Mouse (Mus musculus): ENCODE data around the gene Cacna2d1.

Gene Cacna2d1

GRCm38 (mm10) chr5:16121334-16121733 is 186.8 kb downstream of the Cacna2d1 start:
- Histone ChIP-seq H3K4me1 (replicated peaks; ENCODE audit: low read depth, low read length) (no peaks in the 10 kb centered on the region), H3K9me3 (ENCODE audit: low read length) (no peaks in the 10 kb centered on the region), H3K4me3 (replicated peaks; ENCODE audit: low read length) (no peak overlapping the region), H3K27me3 (ENCODE audit: insufficient read depth, low read length) (no peaks in the 10 kb centered on the region), H3K36me3 (ENCODE audit: insufficient read depth, low read length) (no peaks in the 10 kb centered on the region)
- TF ChIP-seq POU5F1 (IDR thresholded peaks at IDR 0.05; ENCODE audit: borderline replicate concordance, low read length) = no peak
- no peak for TF ChIP-seq CTCF (conservative IDR thresholded peaks at IDR 0.05; ENCODE audit: low read length)
- no peak for TF ChIP-seq NANOG (IDR thresholded peaks at IDR 0.05; ENCODE audit: borderline replicate concordance, low read length)

GRCm38 (mm10) chr5:16122110-16122509 is 187.6 kb downstream of the Cacna2d1 start:
- H3K27me3 ChIP-seq (ENCODE audit: insufficient read depth, low read length) = no peaks in the 10 kb centered on the region
- no peaks in the 10 kb centered on the region for H3K36me3 ChIP-seq (ENCODE audit: insufficient read depth, low read length)
- H3K9me3 ChIP-seq (ENCODE audit: low read length) = no peaks in the 10 kb centered on the region
- no peak overlapping the region for H3K4me3 ChIP-seq (replicated peaks; ENCODE audit: low read length)
- H3K4me1 ChIP-seq (replicated peaks; ENCODE audit: low read depth, low read length) = no peaks in the 10 kb centered on the region
- TF ChIP-seq CTCF (conservative IDR thresholded peaks at IDR 0.05; ENCODE audit: low read length) (no peak), POU5F1 (IDR thresholded peaks at IDR 0.05; ENCODE audit: borderline replicate concordance, low read length) (no peak), NANOG (IDR thresholded peaks at IDR 0.05; ENCODE audit: borderline replicate concordance, low read length) (no peak)

- H3K4me1 ChIP-seq (replicated peaks; ENCODE audit: low read depth, low read length) = no peaks in the 10 kb centered on the region
- no peaks in the 10 kb centered on the region for H3K9me3 ChIP-seq (ENCODE audit: low read length)
- H3K36me3 ChIP-seq (ENCODE audit: insufficient read depth, low read length) = no peaks in the 10 kb centered on the region
- no peaks in the 10 kb centered on the region for H3K27me3 ChIP-seq (ENCODE audit: insufficient read depth, low read length)
- no peak for TF ChIP-seq POU5F1 (IDR thresholded peaks at IDR 0.05; ENCODE audit: borderline replicate concordance, low read length)
- no peak for TF ChIP-seq NANOG (IDR thresholded peaks at IDR 0.05; ENCODE audit: borderline replicate concordance, low read length)
- no peak for TF ChIP-seq CTCF (conservative IDR thresholded peaks at IDR 0.05; ENCODE audit: low read length)
- H3K4me3 ChIP-seq (replicated peaks; ENCODE audit: low read length) = no peak overlapping the region
Measured at GRCm38 (mm10) chr5:16134286-16135094, 200.0 kb downstream of the Cacna2d1 start.

- Histone ChIP-seq H3K4me1 (replicated peaks; ENCODE audit: low read depth, low read length) (no peaks in the 10 kb centered on the region), H3K27me3 (ENCODE audit: insufficient read depth, low read length) (no peaks in the 10 kb centered on the region)
- no peak for TF ChIP-seq CTCF (conservative IDR thresholded peaks at IDR 0.05; ENCODE audit: low read length)
- TF ChIP-seq POU5F1 (IDR thresholded peaks at IDR 0.05; ENCODE audit: borderline replicate concordance, low read length) = no peak
- TF ChIP-seq NANOG (IDR thresholded peaks at IDR 0.05; ENCODE audit: borderline replicate concordance, low read length) = no peak
Measured at GRCm38 (mm10) chr5:16135986-16136385, 201.5 kb downstream of the Cacna2d1 start.

GRCm38 (mm10) chr5:16136839-16137238 is 202.3 kb downstream of the Cacna2d1 start:
- Histone ChIP-seq H3K9me3 (ENCODE audit: low read length) (no peaks in the 10 kb centered on the region), H3K4me1 (replicated peaks; ENCODE audit: low read depth, low read length) (no peaks in the 10 kb centered on the region), H3K4me3 (replicated peaks; ENCODE audit: low read length) (no peak overlapping the region), H3K27me3 (ENCODE audit: insufficient read depth, low read length) (no peaks in the 10 kb centered on the region), H3K36me3 (ENCODE audit: insufficient read depth, low read length) (no peaks in the 10 kb centered on the region)
- no peak for TF ChIP-seq CTCF (conservative IDR thresholded peaks at IDR 0.05; ENCODE audit: low read length)
- TF ChIP-seq NANOG (IDR thresholded peaks at IDR 0.05; ENCODE audit: borderline replicate concordance, low read length) = no peak
- TF ChIP-seq POU5F1 (IDR thresholded peaks at IDR 0.05; ENCODE audit: borderline replicate concordance, low read length) = no peak

More at GRCm38 (mm10) chr5:16135986-16136385, 201.5 kb downstream of the Cacna2d1 start:
- H3K4me3 ChIP-seq (replicated peaks; ENCODE audit: low read length) = no peak overlapping the region
- H3K9me3 ChIP-seq (ENCODE audit: low read length) = no peaks in the 10 kb centered on the region
- no peaks in the 10 kb centered on the region for H3K36me3 ChIP-seq (ENCODE audit: insufficient read depth, low read length)

GRCm38 (mm10) chr5:16146602-16147001 is 212.1 kb downstream of the Cacna2d1 start:
- H3K36me3 ChIP-seq (ENCODE audit: insufficient read depth, low read length) = no peaks in the 10 kb centered on the region
- H3K9me3 ChIP-seq (ENCODE audit: low read length) = no peaks in the 10 kb centered on the region
- TF ChIP-seq CTCF (conservative IDR thresholded peaks at IDR 0.05; ENCODE audit: low read length) (no peak), NANOG (IDR thresholded peaks at IDR 0.05; ENCODE audit: borderline replicate concordance, low read length) (no peak), POU5F1 (IDR thresholded peaks at IDR 0.05; ENCODE audit: borderline replicate concordance, low read length) (no peak)
- H3K4me3 ChIP-seq (replicated peaks; ENCODE audit: low read length) = no peak overlapping the region
- H3K4me1 ChIP-seq (replicated peaks; ENCODE audit: low read depth, low read length) = no peaks in the 10 kb centered on the region
- no peaks in the 10 kb centered on the region for H3K27me3 ChIP-seq (ENCODE audit: insufficient read depth, low read length)

GRCm38 (mm10) chr5:16155375-16156284 is 221.1 kb downstream of the Cacna2d1 start:
- TF ChIP-seq NANOG (IDR thresholded peaks at IDR 0.05; ENCODE audit: borderline replicate concordance, low read length) (no peak), POU5F1 (IDR thresholded peaks at IDR 0.05; ENCODE audit: borderline replicate concordance, low read length) (no peak), CTCF (conservative IDR thresholded peaks at IDR 0.05; ENCODE audit: low read length) (no peak)
- Histone ChIP-seq H3K9me3 (ENCODE audit: low read length) (no peaks in the 10 kb centered on the region), H3K4me3 (replicated peaks; ENCODE audit: low read length) (no peak overlapping the region), H3K27me3 (ENCODE audit: insufficient read depth, low read length) (no peaks in the 10 kb centered on the region), H3K4me1 (replicated peaks; ENCODE audit: low read depth, low read length) (no peaks in the 10 kb centered on the region), H3K36me3 (ENCODE audit: insufficient read depth, low read length) (no peaks in the 10 kb centered on the region)

- TF ChIP-seq NANOG (IDR thresholded peaks at IDR 0.05; ENCODE audit: borderline replicate concordance, low read length) = no peak
- TF ChIP-seq POU5F1 (IDR thresholded peaks at IDR 0.05; ENCODE audit: borderline replicate concordance, low read length) = no peak
- TF ChIP-seq CTCF (conservative IDR thresholded peaks at IDR 0.05; ENCODE audit: low read length) = no peak
- no peaks in the 10 kb centered on the region for H3K27me3 ChIP-seq (ENCODE audit: insufficient read depth, low read length)
- no peaks in the 10 kb centered on the region for H3K36me3 ChIP-seq (ENCODE audit: insufficient read depth, low read length)
- H3K4me3 ChIP-seq (replicated peaks; ENCODE audit: low read length) = no peak overlapping the region
- no peaks in the 10 kb centered on the region for H3K9me3 ChIP-seq (ENCODE audit: low read length)
- no peaks in the 10 kb centered on the region for H3K4me1 ChIP-seq (replicated peaks; ENCODE audit: low read depth, low read length)
Measured at GRCm38 (mm10) chr5:16163270-16163669, 228.8 kb downstream of the Cacna2d1 start.

All from E14TG2a.4 (cell line).